Mouse (Mus musculus) adipose tissue, adult 10 weeks (tissue): Measurements from ENCODE around the gene Bbs12. TPM values are rescaled to one million over a fixed set of nuclear protein-coding genes. Genes with fewer than 3 reads are reported as not detected.

Experiments used
- polyA plus RNA-seq: library from polyadenylated mRNA; stranded (reverse); fragments of 350-450 nt; fragmentation: Illumina TruSeq; extraction: RNeasy Lipid Tissue Mini Kit (QIAGEN cat#74804); gene quantifications from one replicate; pipeline ENCODE4 v1.2.3, GENCODE M21; 2014; ENCODE audit warnings: low read depth, low replicate concordance

Bbs12 gene
- 6.2 TPM for polyA plus RNA-seq

GRCm38 (mm10) chr3:37312370-37312941 is at the start of gene Bbs12, which contains the start of gene Cetn4:
TSS of gene Bbs12 (plus strand) at chr3:37312554.
TSS of gene Cetn4 (minus strand) at chr3:37312708.

GRCm38 (mm10) chr3:37348221-37349165 is 36.1 kb downstream of the Bbs12 start, which contains the start of gene Fgf2:
TSS of gene Fgf2 (plus strand) at chr3:37348346.

Other genes with a start within 250 kb of the Bbs12 start
- gene Adad1, start 249.0 kb upstream of the Bbs12 start, polyA plus RNA-seq, result 7.7 TPM
- gene Il2, start 186.6 kb upstream of the Bbs12 start, polyA plus RNA-seq, result not detected
- gene Il21, start 79.9 kb upstream of the Bbs12 start, polyA plus RNA-seq, result not detected
- 17.5 TPM for gene Cetn4, start 154 bp downstream of the Bbs12 start, polyA plus RNA-seq
- gene Fgf2, start 35.8 kb downstream of the Bbs12 start, polyA plus RNA-seq, result 14.8 TPM
- gene Spata5, start 107.3 kb downstream of the Bbs12 start, polyA plus RNA-seq, result 14.4 TPM
- gene Nudt6, start 107.7 kb downstream of the Bbs12 start, polyA plus RNA-seq, result 16.7 TPM